Mouse (Mus musculus) G1E (cell line): ENCODE measurements around the gene Fam196a. TPM values are rescaled to one million over a fixed set of nuclear protein-coding genes. Genes with fewer than 3 reads are reported as not detected.

Experiments
- ATAC-seq: 2 replicates; pipeline ENCODE4 v1.8.0; 2016; ENCODE audit warnings: mild to moderate bottlenecking; ENCODE audit not compliant: insufficient number of reproducible peaks, poor library complexity, low FRiP score, severe bottlenecking; ENCODE audit errors: extremely low read depth
- DNase-seq: peaks from one replicate; pipeline ENCODE4 v3.0.0; 2012; ENCODE audit warnings: low spot score
- H3K27me3 ChIP-seq: 2 replicates; pipeline ENCODE4 v1.6.1; 2012; ENCODE audit warnings: mild to moderate bottlenecking, low read length, inconsistent platforms; ENCODE audit not compliant: insufficient read depth
- H3K36me3 ChIP-seq: replicated peaks from 2 replicates; pipeline ENCODE3; 2012; ENCODE audit warnings: mild to moderate bottlenecking, inconsistent platforms
- H3K4me1 ChIP-seq: 2 replicates; pipeline ENCODE4 v1.6.1; 2012; ENCODE audit warnings: low read depth, low read length, inconsistent platforms, mixed read lengths; ENCODE audit not compliant: insufficient read depth
- H3K4me3 ChIP-seq: 2 replicates; pipeline ENCODE4 v1.5.1; 2012; ENCODE audit warnings: low read depth, mild to moderate bottlenecking, inconsistent platforms, low read length, moderate library complexity, mixed read lengths
- H3K9me3 ChIP-seq: replicated peaks from 2 replicates; pipeline ENCODE4 v1.6.1; 2012; ENCODE audit warnings: inconsistent platforms
- CTCF ChIP-seq: IDR thresholded peaks from 2 replicates; pipeline ENCODE4 v1.5.1; 2012; ENCODE audit warnings: low read depth, low read length, inconsistent platforms, mixed read lengths
- GATA1 ChIP-seq: IDR thresholded peaks from 2 replicates; pipeline ENCODE4 v1.6.1; 2012; ENCODE audit warnings: borderline replicate concordance, low read length, inconsistent platforms, mixed read lengths
- GATA2 ChIP-seq: IDR thresholded peaks from 2 replicates; pipeline ENCODE4 v1.6.1; 2012; ENCODE audit warnings: low read depth, low read length, inconsistent platforms, borderline replicate concordance
- POLR2AphosphoS5 ChIP-seq: IDR thresholded peaks from 2 replicates; pipeline ENCODE4 v1.6.1; 2012; ENCODE audit warnings: low read depth, low read length, inconsistent platforms; ENCODE audit not compliant: insufficient replicate concordance
- TAL1 ChIP-seq: conservative IDR thresholded peaks from 2 replicates; pipeline ENCODE4 v1.6.1; 2012; ENCODE audit warnings: low read depth, low read length, inconsistent platforms, mixed read lengths
- polyA plus RNA-seq: library from polyadenylated mRNA; stranded (reverse); fragments of >175 nt; gene quantifications from 2 replicates; pipeline ENCODE4 v1.2.3, GENCODE M21; 2012
- total RNA-seq, 2 experiments: library from RNA; stranded (forward) in 1 of 2; stranded (reverse) in 1 of 2; fragments of 200-1000 nt in 1 of 2; fragments of >200 nt in 1 of 2; fragmentation: Nextera tagmentation in 1 of 2; gene quantifications; 2 replicates each; pipeline ENCODE4 v1.2.3; 2014 to 2017

Gene Fam196a
- total RNA-seq (2014; fragmentation: Nextera tagmentation) (not detected in 2 replicates), total RNA-seq (2017) (0.06 and 0.22 TPM in 2 replicates), polyA plus RNA-seq (not detected in 2 replicates)

DNA sequence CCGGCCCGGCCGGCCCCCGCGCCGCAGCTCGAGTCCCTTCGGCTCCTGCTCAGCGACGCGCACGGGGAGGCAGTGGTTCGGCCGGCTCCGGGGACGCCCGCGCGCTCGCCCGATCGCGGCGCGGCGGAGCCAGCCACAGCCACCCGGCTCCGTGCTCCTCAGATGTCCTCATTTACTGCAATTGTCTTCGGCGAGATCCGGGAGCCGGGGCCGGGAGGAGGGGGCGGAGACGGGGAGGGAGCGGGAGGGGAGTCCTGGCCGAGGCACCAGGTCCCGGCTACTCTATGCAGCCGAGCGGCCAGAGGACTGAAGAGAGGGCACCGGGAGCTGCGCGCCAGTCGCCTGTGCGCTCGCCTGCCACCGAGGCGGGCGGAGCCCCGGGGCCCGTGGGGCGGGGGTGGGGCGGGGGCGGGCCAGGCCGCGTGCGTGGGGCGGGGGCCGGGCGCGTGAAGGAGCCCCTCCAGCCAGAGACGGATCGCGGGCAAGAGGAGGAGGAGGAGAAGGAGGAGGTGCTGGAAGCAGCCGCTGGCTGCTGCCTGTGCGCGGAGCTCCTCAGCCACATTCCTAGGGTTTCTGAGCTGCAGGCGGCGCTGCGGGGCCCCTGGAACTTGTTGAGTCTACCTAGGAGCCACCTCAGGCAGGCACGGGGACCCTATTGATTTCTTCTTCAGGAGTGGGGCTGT is at the start of gene Fam196a:
Gene Fam196a (minus strand): TSS at position 504 of the 683 bp plus-strand sequence.
- no peak within 1 kb of the TSS; the same call in 1 of the 2 replicates for H3K4me3 ChIP-seq
- no peaks in the 10 kb centered on the region; the same call in 1 of the 2 replicates for H3K27me3 ChIP-seq
- H3K4me1 ChIP-seq, result no peaks in the 10 kb centered on the region
- DNase-seq, result no peak
- H3K9me3 ChIP-seq, result peaks cover 75% of the 10 kb centered on the region
- ATAC-seq, result no peak
- TF ChIP-seq TAL1 (no peak), POLR2AphosphoS5 (no peak), GATA2 (no peak), GATA1 (no peak)
- no peaks in the 10 kb centered on the region for H3K36me3 ChIP-seq

DNA sequence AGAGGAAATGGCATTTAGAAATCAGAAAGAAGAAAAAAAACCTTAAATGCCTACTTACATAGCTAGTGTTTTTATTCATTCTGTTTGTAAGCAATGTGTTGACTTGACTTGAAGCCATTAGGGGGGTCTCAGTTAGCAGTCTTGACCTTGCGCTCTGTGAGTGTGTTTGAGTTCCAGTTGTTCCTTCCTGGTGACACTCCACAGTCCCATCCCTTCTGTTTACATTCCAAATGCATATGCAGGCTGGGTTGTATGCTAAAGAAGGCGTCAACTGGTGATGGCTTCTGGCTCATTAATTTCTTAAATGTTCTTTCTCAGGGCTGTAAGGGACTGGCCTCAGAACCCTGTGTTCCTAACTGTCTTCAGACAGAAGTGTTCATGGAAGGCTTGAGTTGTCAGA is 23.4 kb upstream of the Fam196a start:
- TF ChIP-seq TAL1 (no peak), CTCF (no peak), GATA1 (no peak), POLR2AphosphoS5 (no peak), GATA2 (no peak)
- Histone ChIP-seq H3K4me1 (no peaks in the 10 kb centered on the region), H3K9me3 (peaks cover 62% of the 10 kb centered on the region), H3K27me3 (no peaks in the 10 kb centered on the region), H3K36me3 (no peaks in the 10 kb centered on the region), H3K4me3 (no peak overlapping the region)
- DNase-seq, result no peak
- ATAC-seq, result no peak

DNA sequence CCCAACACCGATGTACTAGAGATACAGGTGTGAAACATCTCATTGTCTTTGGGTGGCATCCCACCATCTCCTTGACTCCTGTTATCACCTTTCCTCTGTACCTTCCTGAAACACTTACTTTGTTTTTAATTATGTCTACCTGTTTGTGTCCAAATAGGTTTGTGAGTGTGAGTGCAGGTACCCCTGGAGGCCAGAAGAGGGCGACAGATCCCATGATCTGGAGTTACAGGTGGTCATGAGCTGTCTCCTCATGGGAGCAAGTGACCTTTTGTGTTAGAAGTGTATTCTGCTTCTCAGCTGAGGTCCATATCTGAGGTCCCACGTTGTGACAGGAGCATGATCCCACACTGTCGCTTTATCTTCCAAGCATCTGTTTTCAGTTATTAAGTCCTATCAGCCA is 22.6 kb upstream of the Fam196a start:
- no peak for DNase-seq
- ATAC-seq, result no peak
- peaks cover 64% of the 10 kb centered on the region for H3K9me3 ChIP-seq

DNA sequence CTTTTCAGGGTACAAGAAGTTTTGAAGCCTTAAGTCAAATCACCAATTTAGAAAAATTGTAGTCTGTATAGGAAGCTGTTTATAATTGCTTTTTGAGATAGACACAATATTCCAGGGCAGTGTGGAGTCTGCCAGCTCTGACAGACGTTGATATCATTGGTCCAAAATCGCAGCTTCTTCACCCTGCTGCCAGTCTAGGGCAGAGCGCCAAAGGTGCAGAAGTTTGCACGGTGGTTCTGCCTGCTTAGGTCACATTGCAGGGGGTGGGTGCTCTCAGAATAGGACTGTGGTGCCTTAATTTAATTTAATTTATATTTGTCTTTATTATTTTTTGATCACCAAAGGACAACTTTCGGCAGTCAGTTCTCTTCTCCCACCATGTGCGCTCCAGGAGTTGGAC is 20.9 kb upstream of the Fam196a start:
- no peak for ATAC-seq

More for the DNA sequence above, 22.6 kb upstream of the Fam196a start:
- TF ChIP-seq POLR2AphosphoS5 (no peak), GATA1 (no peak)
- Histone ChIP-seq H3K36me3 (no peaks in the 10 kb centered on the region), H3K4me1 (no peaks in the 10 kb centered on the region), H3K4me3 (no peak overlapping the region), H3K27me3 (no peaks in the 10 kb centered on the region)

DNA sequence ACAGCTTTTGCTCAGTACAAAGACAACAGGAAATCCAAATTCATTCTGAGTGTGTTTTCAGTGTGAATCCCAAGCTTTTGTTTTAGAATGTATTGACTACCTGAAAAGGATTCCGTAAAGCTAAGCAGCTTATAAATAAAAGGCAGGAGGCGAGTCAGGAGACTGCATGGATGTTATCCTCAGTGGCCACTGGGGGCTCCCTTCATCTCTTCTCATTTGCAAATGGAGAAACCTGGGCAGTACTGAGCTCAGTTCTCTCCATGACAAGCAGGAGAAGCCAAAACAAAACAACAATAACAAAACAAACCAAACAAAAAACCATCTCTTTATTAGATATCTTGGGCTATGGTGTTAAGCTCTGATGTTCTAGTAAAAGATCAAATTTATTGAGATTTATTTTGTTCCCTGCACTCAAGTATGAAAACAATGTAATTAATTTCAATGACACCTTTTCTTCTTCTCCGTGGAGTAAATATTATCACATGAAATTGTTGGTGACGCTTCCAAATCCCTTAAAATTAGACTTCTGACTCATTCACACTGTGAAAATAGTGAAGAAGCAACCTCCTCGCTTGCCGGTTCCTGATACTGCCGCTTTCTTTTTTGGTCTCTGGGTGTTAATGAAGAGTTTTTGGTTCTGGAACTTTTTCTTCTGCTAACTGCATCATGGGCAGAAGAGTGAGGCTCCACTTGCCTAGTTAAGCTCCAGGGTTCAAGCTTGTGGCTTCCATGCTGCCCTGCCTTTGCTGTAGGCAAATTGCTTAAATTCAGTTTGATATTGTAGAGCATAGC is 7.9 kb upstream of the Fam196a start:
- ATAC-seq, result no peak
- Histone ChIP-seq H3K9me3 (peaks cover 49% of the 10 kb centered on the region), H3K36me3 (no peaks in the 10 kb centered on the region)

More for the DNA sequence above, 20.9 kb upstream of the Fam196a start:
- TF ChIP-seq POLR2AphosphoS5, result no peak
- Histone ChIP-seq H3K4me3 (no peak overlapping the region), H3K36me3 (no peaks in the 10 kb centered on the region), H3K27me3 (no peaks in the 10 kb centered on the region), H3K9me3 (peaks cover 63% of the 10 kb centered on the region), H3K4me1 (no peaks in the 10 kb centered on the region)
- no peak for DNase-seq

DNA sequence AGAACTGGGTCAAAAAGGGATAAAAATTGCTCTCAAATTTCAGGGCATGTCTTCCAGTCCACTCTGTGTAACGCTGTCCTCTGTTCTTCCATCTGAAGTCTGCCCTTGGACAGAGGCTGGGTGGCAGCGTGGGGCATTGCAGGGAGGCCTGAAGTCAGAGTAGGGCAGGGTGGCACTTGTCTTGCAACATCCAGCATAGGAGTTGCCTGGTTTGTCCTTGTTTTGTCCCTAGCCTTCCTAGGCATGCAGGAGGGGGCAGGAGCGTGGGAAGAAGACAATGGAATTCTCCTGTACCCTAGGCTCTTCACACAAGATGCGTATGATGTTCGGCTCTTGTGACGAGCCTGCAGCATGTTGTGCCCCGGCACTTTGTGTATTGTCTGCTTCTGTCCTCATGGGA is 5.5 kb upstream of the Fam196a start:
- Histone ChIP-seq H3K4me1 (no peaks in the 10 kb centered on the region), H3K9me3 (peaks cover 68% of the 10 kb centered on the region), H3K4me3 (no peak overlapping the region), H3K27me3 (no peaks in the 10 kb centered on the region), H3K36me3 (no peaks in the 10 kb centered on the region)
- no peak for ATAC-seq
- TF ChIP-seq CTCF (no peak), GATA1 (no peak), TAL1 (no peak), GATA2 (no peak), POLR2AphosphoS5 (no peak)
- no peak for DNase-seq

More for the DNA sequence above, 7.9 kb upstream of the Fam196a start:
- Histone ChIP-seq H3K27me3 (no peaks in the 10 kb centered on the region), H3K4me3 (no peak overlapping the region), H3K4me1 (no peaks in the 10 kb centered on the region)
- no peak for DNase-seq
- TF ChIP-seq GATA1 (no peak), GATA2 (no peak), CTCF (no peak), TAL1 (no peak), POLR2AphosphoS5 (no peak)
